Mouse (Mus musculus): ENCODE data around the gene Pofut2. TPM values are rescaled to one million over a fixed set of nuclear protein-coding genes. Genes with fewer than 3 reads are reported as not detected.

The Pofut2 gene
- polyA plus RNA-seq, 1 experiment from 2014 or later: 29.7 TPM

GRCm38 (mm10) chr10:77231861-77232755 is 26.9 kb upstream of the Pofut2 start:
- Histone ChIP-seq H3K4me3 (replicated peaks) (peak overlapping the region; percentile 33), H3K9me3 (replicated peaks) (no peaks in the 10 kb centered on the region), H3K36me3 (no peaks in the 10 kb centered on the region), H3K9ac (peak overlapping the region; percentile 69), H3K4me1 (replicated peaks) (peaks cover 78% of the 10 kb centered on the region), H3K27me3 (no peaks in the 10 kb centered on the region), H3K27ac (peak overlapping the region; percentile 98), H3K4me2 (peak overlapping the region; percentile 71)
- ATAC-seq (ENCODE audit: low read depth) (peak; percentile 96), DNase-seq (peak; percentile 84)
- 29% methylated on average over 16 of the region's 16 CpGs for WGBS (ENCODE audit: insufficient replicate concordance)

GRCm38 (mm10) chr10:77233230-77233629 is 25.8 kb upstream of the Pofut2 start:
- DNase-seq (peak; percentile 40), ATAC-seq (ENCODE audit: low read depth) (peak; percentile 67)
- H3K4me2 ChIP-seq: peak overlapping the region; percentile 71
- no peaks in the 10 kb centered on the region for H3K27me3 ChIP-seq
- peak overlapping the region; percentile 23; the same call in 1 of the 2 replicates for H3K4me3 ChIP-seq (replicated peaks)
- 21% methylated on average over 1 of the region's 1 CpGs for WGBS (ENCODE audit: insufficient replicate concordance)
- no peaks in the 10 kb centered on the region for H3K9me3 ChIP-seq (replicated peaks)
- H3K27ac ChIP-seq: peak overlapping the region; percentile 98
- no peaks in the 10 kb centered on the region for H3K36me3 ChIP-seq
- H3K4me1 ChIP-seq (replicated peaks): peaks cover 81% of the 10 kb centered on the region
- H3K9ac ChIP-seq: peak overlapping the region; percentile 69

GRCm38 (mm10) chr10:77234991-77235616 is 23.9 kb upstream of the Pofut2 start:
- H3K27ac ChIP-seq: peak overlapping the region; percentile 72
- no peak overlapping the region for H3K4me3 ChIP-seq (replicated peaks)
- H3K27me3 ChIP-seq: no peaks in the 10 kb centered on the region
- no peaks in the 10 kb centered on the region for H3K36me3 ChIP-seq
- H3K9me3 ChIP-seq (replicated peaks): no peaks in the 10 kb centered on the region
- WGBS (ENCODE audit: insufficient replicate concordance): 66% methylated on average over 12 of the region's 12 CpGs
- no peak overlapping the region for H3K4me2 ChIP-seq
- H3K9ac ChIP-seq: no peak overlapping the region
- no peak for ATAC-seq (ENCODE audit: low read depth)
- H3K4me1 ChIP-seq (replicated peaks): peaks cover 69% of the 10 kb centered on the region
- no peak for DNase-seq

GRCm38 (mm10) chr10:77237795-77238580 is 21.0 kb upstream of the Pofut2 start:
- Histone ChIP-seq H3K36me3 (no peaks in the 10 kb centered on the region), H3K9ac (0 out of 2 replicates have a peak overlapping the region, but pooled peaks have one; percentile 11), H3K27me3 (no peaks in the 10 kb centered on the region), H3K27ac (peak overlapping the region; percentile 16; the same call in 1 of the 2 replicates), H3K4me3 (replicated peaks) (no peak overlapping the region), H3K4me1 (replicated peaks) (peaks cover 46% of the 10 kb centered on the region), H3K9me3 (replicated peaks) (no peaks in the 10 kb centered on the region), H3K4me2 (no peak overlapping the region)
- ATAC-seq (ENCODE audit: low read depth) (peak; percentile 19; the same call in 1 of the 2 replicates), DNase-seq (no peak)
- WGBS (ENCODE audit: insufficient replicate concordance): 71% methylated on average over 16 of the region's 16 CpGs

- H3K27me3 ChIP-seq: no peaks in the 10 kb centered on the region
- H3K36me3 ChIP-seq: no peaks in the 10 kb centered on the region
- H3K4me1 ChIP-seq (replicated peaks): peaks cover 31% of the 10 kb centered on the region
- H3K4me2 ChIP-seq: no peak overlapping the region
- no peak for DNase-seq
- no peak overlapping the region for H3K4me3 ChIP-seq (replicated peaks)
- no peak overlapping the region for H3K27ac ChIP-seq
- 81% methylated on average over 8 of the region's 8 CpGs for WGBS (ENCODE audit: insufficient replicate concordance)
- H3K9ac ChIP-seq: no peak overlapping the region
- ATAC-seq (ENCODE audit: low read depth): no peak
- no peaks in the 10 kb centered on the region for H3K9me3 ChIP-seq (replicated peaks)
Measured at GRCm38 (mm10) chr10:77240764-77241163, 18.3 kb upstream of the Pofut2 start.

- DNase-seq: no peak
- H3K4me3 ChIP-seq (replicated peaks): no peak overlapping the region
- H3K4me1 ChIP-seq (replicated peaks): peaks cover 30% of the 10 kb centered on the region
- WGBS (ENCODE audit: insufficient replicate concordance): 62% methylated on average over 3 of the region's 3 CpGs
- H3K9me3 ChIP-seq (replicated peaks): no peaks in the 10 kb centered on the region
- peaks cover 5% of the 10 kb centered on the region; the same call in 1 of the 2 replicates for H3K27me3 ChIP-seq
- H3K9ac ChIP-seq: no peak overlapping the region
- ATAC-seq (ENCODE audit: low read depth): no peak
- no peaks in the 10 kb centered on the region for H3K36me3 ChIP-seq
- peak overlapping the region; percentile 3; the same call in 1 of the 2 replicates for H3K27ac ChIP-seq
- no peak overlapping the region for H3K4me2 ChIP-seq
Measured at GRCm38 (mm10) chr10:77242396-77242795, 16.6 kb upstream of the Pofut2 start.

GRCm38 (mm10) chr10:77242871-77243270 is 16.1 kb upstream of the Pofut2 start:
- H3K9ac ChIP-seq: no peak overlapping the region
- H3K4me1 ChIP-seq (replicated peaks): peaks cover 25% of the 10 kb centered on the region
- peak; percentile 43; the same call in 1 of the 2 replicates for ATAC-seq (ENCODE audit: low read depth)
- no peak for DNase-seq
- no peaks in the 10 kb centered on the region for H3K36me3 ChIP-seq
- H3K9me3 ChIP-seq (replicated peaks): no peaks in the 10 kb centered on the region
- no peak overlapping the region for H3K4me2 ChIP-seq
- H3K27me3 ChIP-seq: peaks cover 5% of the 10 kb centered on the region; the same call in 1 of the 2 replicates
- peak overlapping the region; percentile 3; the same call in 1 of the 2 replicates for H3K27ac ChIP-seq
- no peak overlapping the region for H3K4me3 ChIP-seq (replicated peaks)
- WGBS (ENCODE audit: insufficient replicate concordance): 60% methylated on average over 14 of the region's 14 CpGs

GRCm38 (mm10) chr10:77243572-77244161 is 15.4 kb upstream of the Pofut2 start:
- no peak overlapping the region for H3K27ac ChIP-seq
- H3K4me1 ChIP-seq (replicated peaks): peaks cover 21% of the 10 kb centered on the region
- DNase-seq: no peak
- no peaks in the 10 kb centered on the region for H3K36me3 ChIP-seq
- no peak overlapping the region for H3K4me2 ChIP-seq
- H3K27me3 ChIP-seq: peaks cover 5% of the 10 kb centered on the region; the same call in 1 of the 2 replicates
- 63% methylated on average over 11 of the region's 11 CpGs for WGBS (ENCODE audit: insufficient replicate concordance)
- no peak for ATAC-seq (ENCODE audit: low read depth)
- H3K9me3 ChIP-seq (replicated peaks): no peaks in the 10 kb centered on the region
- H3K4me3 ChIP-seq (replicated peaks): no peak overlapping the region
- no peak overlapping the region for H3K9ac ChIP-seq

- no peak overlapping the region for H3K9ac ChIP-seq
- no peak overlapping the region for H3K27ac ChIP-seq
- H3K4me3 ChIP-seq (replicated peaks): no peak overlapping the region
- no peaks in the 10 kb centered on the region for H3K36me3 ChIP-seq
- ATAC-seq (ENCODE audit: low read depth) (no peak), DNase-seq (no peak)
- WGBS (ENCODE audit: insufficient replicate concordance): 73% methylated on average over 6 of the region's 6 CpGs
- peaks cover 5% of the 10 kb centered on the region; the same call in 1 of the 2 replicates for H3K27me3 ChIP-seq
- no peaks in the 10 kb centered on the region for H3K9me3 ChIP-seq (replicated peaks)
- peaks cover 17% of the 10 kb centered on the region for H3K4me1 ChIP-seq (replicated peaks)
- H3K4me2 ChIP-seq: no peak overlapping the region
Measured at GRCm38 (mm10) chr10:77244777-77245176, 14.2 kb upstream of the Pofut2 start.

GRCm38 (mm10) chr10:77247048-77247447 is 12.0 kb upstream of the Pofut2 start:
- WGBS (ENCODE audit: insufficient replicate concordance): 73% methylated on average over 5 of the region's 5 CpGs
- no peak overlapping the region for H3K9ac ChIP-seq
- peaks cover 5% of the 10 kb centered on the region; the same call in 1 of the 2 replicates for H3K27me3 ChIP-seq
- peaks cover 37% of the 10 kb centered on the region for H3K4me1 ChIP-seq (replicated peaks)
- no peaks in the 10 kb centered on the region for H3K36me3 ChIP-seq
- no peak overlapping the region for H3K4me3 ChIP-seq (replicated peaks)
- no peaks in the 10 kb centered on the region for H3K9me3 ChIP-seq (replicated peaks)
- no peak overlapping the region for H3K4me2 ChIP-seq
- H3K27ac ChIP-seq: no peak overlapping the region
- no peak for DNase-seq
- ATAC-seq (ENCODE audit: low read depth): no peak
